Mouse (Mus musculus) kidney, adult 8-10 months (tissue): ENCODE data around the gene Ttc9c.

Experiments
- DNase-seq, 2 experiments: peaks; one replicate each; pipeline ENCODE4 v3.0.0; 2022

Gene Ttc9c

DNA sequence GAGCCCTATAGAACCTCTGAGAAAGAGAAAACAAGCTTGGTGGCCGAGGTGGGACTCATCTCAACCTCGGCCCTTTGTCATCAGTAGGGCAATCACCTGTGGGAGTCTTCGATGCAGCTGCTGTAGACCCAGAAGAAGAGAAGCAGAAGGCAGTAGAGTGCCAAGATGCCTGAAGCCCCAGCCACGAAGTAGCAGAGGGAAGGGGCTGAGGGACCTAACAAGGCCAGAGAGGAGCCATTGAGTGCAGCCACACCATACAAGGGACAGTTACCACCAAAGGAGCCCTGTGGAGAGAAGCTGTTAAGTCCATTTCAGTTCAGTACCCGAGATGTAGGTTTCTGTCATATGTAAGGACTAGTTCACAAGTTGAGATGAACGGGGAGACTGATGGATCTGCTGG lies 45.7 kb downstream of the Ttc9c start:
- no peak for DNase-seq

DNA sequence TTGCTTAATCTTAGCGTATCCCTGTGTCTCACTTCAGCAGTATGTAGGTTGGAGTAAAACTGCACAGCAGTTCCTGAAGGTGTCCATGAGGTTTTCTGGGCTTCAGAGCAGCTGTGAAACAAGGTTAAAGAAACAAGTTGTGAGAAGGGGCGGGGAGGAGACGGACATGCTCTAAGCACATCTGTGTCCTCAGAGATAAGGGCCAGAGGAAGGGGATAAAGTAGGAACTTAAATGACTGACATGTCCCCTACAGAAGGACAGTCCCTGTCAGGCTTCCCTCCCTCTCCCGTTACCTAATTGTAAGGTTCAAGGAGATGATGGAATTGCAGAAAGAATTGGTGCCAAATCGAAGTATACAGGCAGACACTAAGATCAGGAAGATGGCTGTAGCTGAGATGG lies 46.1 kb downstream of the Ttc9c start:
- no peak for DNase-seq

DNA sequence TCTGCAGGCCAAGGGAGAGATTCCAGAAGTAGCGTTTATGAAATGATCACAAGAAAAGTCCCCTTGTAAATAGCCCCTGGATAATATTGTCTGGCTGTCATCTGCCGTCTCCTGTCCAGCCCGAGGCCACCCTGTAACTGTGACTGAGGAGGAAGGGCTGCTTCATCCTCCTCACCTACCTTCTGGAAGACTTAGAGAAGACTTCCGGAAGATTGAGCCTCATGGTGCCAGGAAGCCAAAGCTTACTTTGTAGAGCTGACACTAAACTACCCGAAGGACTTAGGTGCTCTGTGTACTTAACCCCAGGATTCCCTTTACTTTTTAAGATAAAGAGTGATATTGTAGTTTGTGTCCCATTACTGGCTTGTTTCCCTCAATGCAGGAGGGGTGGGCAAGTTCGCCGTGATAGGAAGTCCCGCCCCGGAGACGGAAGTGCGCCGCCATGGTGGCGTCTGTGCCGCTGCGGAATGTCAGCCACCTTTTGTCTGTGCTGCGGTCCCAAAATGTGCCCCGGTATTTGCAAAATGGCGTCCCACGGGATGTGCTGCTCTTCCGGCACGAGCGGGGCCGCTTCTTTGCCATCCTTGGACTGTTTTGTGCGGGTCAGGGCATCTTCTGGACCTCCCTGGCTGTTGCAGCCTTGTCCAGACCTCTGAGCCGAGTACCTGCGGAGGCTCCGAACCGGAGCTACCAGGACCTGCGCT lies 48.4 kb downstream of the Ttc9c start, which contains the start of gene Tmem223:
Gene Tmem223 (plus strand): TSS at position 430 of the 704 bp plus-strand sequence.
- DNase-seq: peak; percentile 71 to 80

DNA sequence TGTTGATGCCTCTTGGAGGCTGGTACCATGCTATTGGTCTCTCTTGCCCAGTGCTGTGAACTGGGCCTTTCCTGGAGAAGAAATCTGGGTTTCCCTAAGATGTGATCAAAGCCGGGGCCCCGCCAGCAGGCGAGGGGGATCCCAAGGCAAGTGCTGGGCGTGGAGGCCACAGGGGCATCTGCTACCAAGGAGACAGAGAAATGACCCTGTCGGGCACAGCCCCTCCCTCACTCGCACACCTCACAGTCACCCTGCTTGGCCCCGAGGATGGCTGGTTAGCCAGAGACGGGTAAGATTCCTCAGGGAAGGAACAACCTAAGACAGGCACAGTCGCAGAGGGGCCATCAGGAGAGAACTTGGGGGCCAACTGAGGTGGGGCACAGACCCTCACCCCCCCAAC lies 53.6 kb downstream of the Ttc9c start:
- DNase-seq: no peak

DNA sequence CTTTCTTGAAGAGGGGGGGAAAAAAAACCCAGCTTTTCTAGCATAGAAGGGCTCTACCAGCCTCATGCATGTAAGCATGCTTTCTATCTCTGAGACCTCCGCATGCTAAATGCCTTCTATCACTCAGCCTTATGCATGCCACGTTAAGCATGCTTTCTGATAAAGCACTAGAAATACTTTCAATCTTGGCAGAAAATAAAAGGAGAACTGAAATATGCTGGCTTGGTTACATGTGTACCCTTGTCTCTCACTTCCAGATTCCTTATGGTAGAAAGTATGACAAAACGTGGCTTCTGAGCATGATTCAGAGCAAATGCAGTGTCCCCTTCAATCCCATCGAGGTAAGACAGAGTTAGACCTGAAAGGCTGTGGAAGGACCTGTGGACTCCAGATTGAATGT lies 55.9 kb downstream of the Ttc9c start:
- no peak for DNase-seq

DNA sequence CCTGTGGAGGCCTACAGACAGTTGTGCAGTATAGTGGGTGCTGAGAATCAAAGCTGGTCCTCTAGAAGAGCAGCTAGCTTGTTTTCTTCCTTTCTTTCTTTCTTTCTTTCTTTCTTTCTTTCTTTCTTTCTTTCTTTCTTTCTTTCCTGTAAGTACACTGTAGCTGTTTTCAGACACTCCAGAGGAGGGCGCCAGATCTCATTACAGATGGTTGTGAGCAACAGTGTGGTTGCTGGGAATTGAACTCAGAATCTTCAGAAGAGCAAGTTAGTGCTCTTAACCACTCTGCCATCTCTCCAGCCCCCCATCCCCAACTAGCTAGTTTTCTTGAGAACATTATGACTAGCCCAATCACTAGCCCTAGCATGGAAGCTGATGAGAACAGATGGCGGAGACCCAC lies 58.4 kb downstream of the Ttc9c start:
- no peak for DNase-seq
